Mouse (Mus musculus) forebrain, embryonic 15.5 days (tissue): ENCODE results near the gene Lcn9. TPM values are rescaled to one million over a fixed set of nuclear protein-coding genes. Genes with fewer than 3 reads are reported as not detected.

Experiments
- ATAC-seq: fragments of 200-750 bp; cut with Nextera tagmentation; replicated peaks from 2 replicates; pipeline ENCODE4 v1.8.0; 2017; ENCODE audit warnings: mild to moderate bottlenecking, moderate TSS enrichment, moderate library complexity
- H3K27ac ChIP-seq: fragments of 300-500 bp; sonication (generic); replicated peaks from 2 replicates; pipeline ENCODE4 v1.5.1; 2015; ENCODE audit warnings: mild to moderate bottlenecking, inconsistent platforms
- H3K27me3 ChIP-seq: fragments of 300-500 bp; sonication (generic); 2 replicates; pipeline ENCODE4 v1.6.1; 2015; ENCODE audit warnings: inconsistent platforms
- H3K36me3 ChIP-seq: fragments of 300-500 bp; sonication (generic); 2 replicates; pipeline ENCODE4 v1.6.1; 2015; ENCODE audit warnings: mild to moderate bottlenecking, inconsistent platforms
- H3K4me1 ChIP-seq: fragments of 300-500 bp; sonication (generic); 2 replicates; pipeline ENCODE4 v1.6.1; 2015; ENCODE audit warnings: inconsistent platforms
- H3K4me2 ChIP-seq: fragments of 300-500 bp; sonication (generic); replicated peaks from 2 replicates; pipeline ENCODE4 v1.6.1; 2015; ENCODE audit warnings: mild to moderate bottlenecking, inconsistent platforms
- H3K4me3 ChIP-seq: fragments of 300-500 bp; sonication (generic); 2 replicates; pipeline ENCODE4 v1.5.1; 2015; ENCODE audit warnings: mild to moderate bottlenecking, inconsistent platforms
- H3K9ac ChIP-seq: fragments of 300-500 bp; sonication (generic); replicated peaks from 2 replicates; pipeline ENCODE4 v1.6.1; 2015; ENCODE audit warnings: mild to moderate bottlenecking, inconsistent platforms
- H3K9me3 ChIP-seq: fragments of 300-500 bp; sonication (generic); 2 replicates; pipeline ENCODE4 v1.6.1; 2016; ENCODE audit warnings: inconsistent platforms
- WGBS: fragments of 180-500 bp; shearing (Covaris S2); methylation state at CpG from one replicate; pipeline ENCODE4 v1.1.7; 2015; ENCODE audit warnings: mixed read lengths; 5-methylcytosine and 5-hydroxymethylcytosine counted together
- polyA plus RNA-seq: library from polyadenylated mRNA; unstranded; fragments of >200 nt; fragmentation: Nextera tagmentation; extraction: Ambion mirVana; gene quantifications from 2 replicates; pipeline ENCODE4 v1.2.1, GENCODE M21; 2015

The Lcn9 gene
- polyA plus RNA-seq, 1 experiment from 2014 or later = not detected

GRCm38 (mm10) chr2:25853998-25854397 lies 31.0 kb downstream of the Lcn9 start:
- no peak for ATAC-seq
- H3K4me3 ChIP-seq = no peak overlapping the region
- H3K9ac ChIP-seq = no peak overlapping the region
- H3K36me3 ChIP-seq = no peaks in the 10 kb centered on the region
- no peaks in the 10 kb centered on the region for H3K27me3 ChIP-seq
- 82% methylated on average over 5 of the region's 5 CpGs for WGBS
- no peak overlapping the region for H3K4me2 ChIP-seq
- no peaks in the 10 kb centered on the region for H3K9me3 ChIP-seq
- H3K27ac ChIP-seq = no peak overlapping the region
- no peaks in the 10 kb centered on the region for H3K4me1 ChIP-seq

- ATAC-seq = no peak
- Histone ChIP-seq H3K9me3 (no peaks in the 10 kb centered on the region), H3K27me3 (no peaks in the 10 kb centered on the region), H3K9ac (no peak overlapping the region), H3K27ac (no peak overlapping the region), H3K4me1 (peaks cover 21% of the 10 kb centered on the region), H3K36me3 (no peaks in the 10 kb centered on the region), H3K4me3 (no peak overlapping the region), H3K4me2 (no peak overlapping the region)
- 91% methylated on average over 3 of the region's 3 CpGs for WGBS
Measured at GRCm38 (mm10) chr2:25859891-25860290, 36.9 kb downstream of the Lcn9 start.

DNA sequence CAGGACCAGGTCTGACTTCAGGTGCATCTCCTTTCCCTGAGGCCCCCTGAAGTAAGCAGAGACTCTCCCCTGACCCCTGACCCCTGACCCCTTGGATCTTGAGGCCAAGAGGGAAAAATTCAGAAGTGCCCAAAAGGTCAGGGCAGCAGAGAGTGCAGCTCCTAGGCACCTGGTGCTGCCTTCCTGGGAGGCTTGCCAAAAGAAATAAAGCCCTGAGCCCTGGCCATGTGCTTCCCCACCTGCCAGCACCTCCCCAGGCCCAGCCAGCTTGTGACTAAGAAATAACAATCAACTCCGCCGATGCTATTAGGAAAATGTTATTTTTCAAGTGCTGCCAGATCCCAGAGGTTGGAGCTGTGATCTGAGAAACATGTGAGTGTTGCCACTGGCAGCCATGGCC lies 39.1 kb downstream of the Lcn9 start:
- ATAC-seq = no peak
- Histone ChIP-seq H3K4me3 (no peak overlapping the region), H3K4me1 (peaks cover 25% of the 10 kb centered on the region), H3K4me2 (no peak overlapping the region), H3K9me3 (no peaks in the 10 kb centered on the region), H3K36me3 (no peaks in the 10 kb centered on the region), H3K27ac (no peak overlapping the region), H3K27me3 (no peaks in the 10 kb centered on the region), H3K9ac (no peak overlapping the region)
- WGBS = 81% methylated on average over 2 of the region's 2 CpGs

DNA sequence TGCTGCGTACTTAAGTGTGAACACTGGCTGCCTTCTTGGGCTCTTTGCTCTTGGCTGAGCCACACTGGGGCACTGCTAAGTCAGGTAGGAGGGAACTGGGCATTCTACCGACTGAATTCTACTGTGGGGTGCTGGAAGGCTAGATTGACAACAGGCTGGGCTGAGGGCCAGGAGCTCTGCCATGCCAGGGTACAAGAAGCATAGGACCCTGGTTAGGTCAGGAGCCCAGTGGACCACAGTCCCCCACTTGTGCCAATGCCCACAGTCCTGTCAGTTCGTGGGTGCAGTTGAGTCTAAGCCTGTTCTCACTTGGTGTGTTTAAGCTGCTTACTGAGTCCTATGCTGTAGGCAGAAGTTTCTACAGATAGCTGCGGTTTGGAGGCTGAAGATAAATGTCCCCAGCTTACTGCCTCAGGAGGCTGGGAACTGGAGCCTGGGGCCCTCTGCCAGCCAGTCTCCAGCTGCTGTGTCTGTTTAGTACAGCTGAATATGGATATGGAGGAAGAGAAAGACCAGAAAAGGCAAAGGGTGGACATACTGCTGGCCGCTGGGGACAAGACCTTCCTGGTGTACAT lies 39.8 kb downstream of the Lcn9 start:
- peak overlapping the region; percentile 95 for H3K4me2 ChIP-seq
- H3K27me3 ChIP-seq = no peaks in the 10 kb centered on the region
- peak overlapping the region; percentile 62 for H3K4me3 ChIP-seq
- 0 out of 2 replicates have a peak overlapping the region, but pooled peaks have one; percentile 50 for H3K9ac ChIP-seq
- WGBS = 57% methylated on average over 5 of the region's 5 CpGs
- H3K9me3 ChIP-seq = no peaks in the 10 kb centered on the region
- no peak for ATAC-seq
- peaks cover 25% of the 10 kb centered on the region for H3K4me1 ChIP-seq
- H3K27ac ChIP-seq = no peak overlapping the region
- H3K36me3 ChIP-seq = no peaks in the 10 kb centered on the region

- WGBS = under 1% methylated on average over 43 of the region's 53 CpGs
- ATAC-seq = peak; percentile 30
- peak within 1 kb of the TSS; percentile 50 for H3K9ac ChIP-seq
- H3K36me3 ChIP-seq = no peaks in the 10 kb centered on the region
- peak within 1 kb of the TSS; percentile 95 for H3K4me2 ChIP-seq
- peak within 1 kb of the TSS; percentile 62 for H3K4me3 ChIP-seq
- no peaks in the 10 kb centered on the region for H3K9me3 ChIP-seq
- H3K27me3 ChIP-seq = no peaks in the 10 kb centered on the region
- no peak within 1 kb of the TSS for H3K27ac ChIP-seq
- H3K4me1 ChIP-seq = peaks cover 25% of the 10 kb centered on the region
Measured at GRCm38 (mm10) chr2:25863337-25864131, 40.6 kb downstream of the Lcn9 start, which contains the start of gene Kcnt1. Kcnt1 (plus strand) TSS chr2:25863734.

- WGBS = 4% methylated on average over 18 of the region's 18 CpGs
Measured at GRCm38 (mm10) chr2:25864230-25864629, 41.3 kb downstream of the Lcn9 start.

GRCm38 (mm10) chr2:25865412-25865811 lies 42.5 kb downstream of the Lcn9 start:
- Histone ChIP-seq H3K9me3 (no peaks in the 10 kb centered on the region), H3K4me1 (peaks cover 25% of the 10 kb centered on the region), H3K9ac (no peak overlapping the region), H3K27me3 (no peaks in the 10 kb centered on the region), H3K4me3 (no peak overlapping the region), H3K36me3 (no peaks in the 10 kb centered on the region), H3K4me2 (no peak overlapping the region), H3K27ac (no peak overlapping the region)
- WGBS = 9% methylated on average over 4 of the region's 4 CpGs
- ATAC-seq = peak; percentile 41; the same call in 1 of the 2 replicates

More at GRCm38 (mm10) chr2:25864230-25864629, 41.3 kb downstream of the Lcn9 start:
- Histone ChIP-seq H3K9me3 (no peaks in the 10 kb centered on the region), H3K4me2 (peak overlapping the region; percentile 95), H3K27ac (no peak overlapping the region), H3K27me3 (no peaks in the 10 kb centered on the region), H3K36me3 (no peaks in the 10 kb centered on the region), H3K4me1 (peaks cover 25% of the 10 kb centered on the region), H3K9ac (peak overlapping the region; percentile 50), H3K4me3 (peak overlapping the region; percentile 62)
- ATAC-seq = no peak

GRCm38 (mm10) chr2:25866656-25867055 lies 43.7 kb downstream of the Lcn9 start:
- H3K4me1 ChIP-seq = peaks cover 25% of the 10 kb centered on the region
- no peak overlapping the region for H3K27ac ChIP-seq
- ATAC-seq = no peak
- H3K4me2 ChIP-seq = no peak overlapping the region
- WGBS = 54% methylated on average over 5 of the region's 5 CpGs
- no peaks in the 10 kb centered on the region for H3K27me3 ChIP-seq
- H3K36me3 ChIP-seq = no peaks in the 10 kb centered on the region
- no peak overlapping the region for H3K9ac ChIP-seq
- no peak overlapping the region for H3K4me3 ChIP-seq
- no peaks in the 10 kb centered on the region for H3K9me3 ChIP-seq

Other genes starting within 250 kb of the Lcn9 start
- gene Mamdc4, start 248.3 kb upstream of the Lcn9 start, polyA plus RNA-seq = 4.2 and 5.3 TPM in 2 replicates
- 151 and 158 TPM in 2 replicates for gene Phpt1, start 247.9 kb upstream of the Lcn9 start, polyA plus RNA-seq
- 5.5 and 5.9 TPM in 2 replicates for gene Ajm1, start 241.4 kb upstream of the Lcn9 start, polyA plus RNA-seq
- 78.8 and 81.1 TPM in 2 replicates for gene Rabl6, start 214.6 kb upstream of the Lcn9 start, polyA plus RNA-seq
- gene Ccdc183, start 205.5 kb upstream of the Lcn9 start, polyA plus RNA-seq = 0.14 and 0.20 TPM in 2 replicates
- 23.8 and 25.0 TPM in 2 replicates for gene Tmem141, start 201.1 kb upstream of the Lcn9 start, polyA plus RNA-seq
- gene Fcna, start 195.1 kb upstream of the Lcn9 start, polyA plus RNA-seq = 2.2 and 2.7 TPM in 2 replicates
- gene Lcn8, start 170.0 kb upstream of the Lcn9 start, polyA plus RNA-seq = not detected in 2 replicates
- not detected in 2 replicates for gene Lcn5, start 165.2 kb upstream of the Lcn9 start, polyA plus RNA-seq
- not detected in 2 replicates for gene Lcn6, start 146.4 kb upstream of the Lcn9 start, polyA plus RNA-seq
- not detected in 2 replicates for gene Lcn10, start 140.4 kb upstream of the Lcn9 start, polyA plus RNA-seq
- gene Obp2a, start 123.1 kb upstream of the Lcn9 start, polyA plus RNA-seq = not detected in 2 replicates
- gene Bmyc, start 116.4 kb upstream of the Lcn9 start, polyA plus RNA-seq = 115 TPM in 2 replicates
- not detected in 2 replicates for gene Obp2b, start 86.1 kb upstream of the Lcn9 start, polyA plus RNA-seq
- gene Lcn3, start 57.6 kb upstream of the Lcn9 start, polyA plus RNA-seq = not detected in 2 replicates
- not detected in 2 replicates for gene Lcn11, start 46.1 kb upstream of the Lcn9 start, polyA plus RNA-seq
- gene Gm13539, start 40.9 kb upstream of the Lcn9 start, polyA plus RNA-seq = not detected in 2 replicates
- gene Glt6d1, start 7.3 kb upstream of the Lcn9 start, polyA plus RNA-seq = not detected in 2 replicates
- gene Sohlh1, start 24.1 kb downstream of the Lcn9 start, polyA plus RNA-seq = not detected in 2 replicates
- gene Kcnt1, start 40.6 kb downstream of the Lcn9 start, polyA plus RNA-seq = 6.2 and 7.7 TPM in 2 replicates
- gene Camsap1, start 160.1 kb downstream of the Lcn9 start, polyA plus RNA-seq = 69.5 and 75.9 TPM in 2 replicates
- gene Ubac1, start 198.6 kb downstream of the Lcn9 start, polyA plus RNA-seq = 113 and 119 TPM in 2 replicates